Mouse (Mus musculus) spleen, embryonic (tissue): ENCODE results near the gene Elfn2.

Source experiments
- CTCF ChIA-PET: fragments of 350-600 bp; sonication (Branson Sonifier 250); formaldehyde crosslinking; loops from one replicate; lab custom pipeline; 2022; lab: Charles Lee

The Elfn2 gene

GRCm38 (mm10) chr15:78624431-78624950, 94.1 kb downstream of the Elfn2 start:
- CTCF ChIA-PET = interaction anchor here (1.0 kb wide), 1 partner anchor 179 kb away, joined by 11 read pairs; the partner anchor contains the start of gene Card10

- CTCF ChIA-PET = interaction anchor here (0.5 kb wide), 1 partner anchor 56 kb away, joined by 4 read pairs; no protein-coding TSS in a partner anchor
Observed at GRCm38 (mm10) chr15:78623426-78623825, 95.1 kb downstream of the Elfn2 start.
